Mouse (Mus musculus) layer of hippocampus, adult 9-10 months (tissue): ENCODE results near the gene Cmah.
"Not testable (repeated sequence)": the region's sequence is repeated elsewhere in the genome, so short reads cannot be mapped to it uniquely, and the experiment has no call there.

Source experiments
- DNase-seq: peaks from one replicate; pipeline ENCODE4 v3.0.0; 2022; ENCODE audit warnings: low spot score

The Cmah gene

DNA sequence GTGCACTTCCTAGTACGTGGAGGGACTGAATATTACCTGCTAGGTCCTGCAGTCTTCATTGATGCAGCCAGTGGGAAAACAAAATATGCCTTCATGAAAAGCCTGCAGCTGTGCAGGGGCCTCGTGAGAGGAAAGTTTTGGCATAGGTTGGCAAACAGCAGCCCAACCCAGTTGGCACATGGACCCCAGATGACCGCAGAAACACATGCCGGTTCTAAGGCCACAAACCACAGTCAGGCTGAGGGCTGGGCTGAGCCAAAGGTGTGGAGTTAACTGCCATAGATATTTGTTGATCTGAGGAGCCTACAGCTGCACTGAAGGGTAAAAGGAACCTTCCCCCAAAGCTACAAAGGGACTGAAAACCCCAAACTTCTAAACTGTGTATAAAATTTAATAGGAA, 14.9 kb downstream of the Cmah start:
- no peak for DNase-seq

DNA sequence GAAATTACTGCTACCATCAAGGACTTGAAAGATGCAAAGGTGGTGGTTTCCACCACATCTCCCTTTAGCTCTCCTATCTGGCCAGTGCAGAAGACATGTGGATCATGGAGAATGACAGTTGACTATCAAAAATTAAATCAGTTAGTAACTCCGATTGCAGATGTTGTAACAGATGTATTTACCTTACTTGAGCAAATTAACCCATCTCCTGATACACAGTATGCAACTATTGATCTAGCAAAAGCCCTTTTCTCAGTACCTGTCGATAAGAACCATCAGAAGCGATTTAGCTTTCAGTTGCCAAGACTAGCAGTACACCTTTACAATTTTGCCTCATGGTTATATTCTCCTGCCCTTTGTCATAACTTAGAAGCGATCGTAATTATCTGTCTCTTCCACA, 25.8 kb downstream of the Cmah start:
- no peak for DNase-seq

DNA sequence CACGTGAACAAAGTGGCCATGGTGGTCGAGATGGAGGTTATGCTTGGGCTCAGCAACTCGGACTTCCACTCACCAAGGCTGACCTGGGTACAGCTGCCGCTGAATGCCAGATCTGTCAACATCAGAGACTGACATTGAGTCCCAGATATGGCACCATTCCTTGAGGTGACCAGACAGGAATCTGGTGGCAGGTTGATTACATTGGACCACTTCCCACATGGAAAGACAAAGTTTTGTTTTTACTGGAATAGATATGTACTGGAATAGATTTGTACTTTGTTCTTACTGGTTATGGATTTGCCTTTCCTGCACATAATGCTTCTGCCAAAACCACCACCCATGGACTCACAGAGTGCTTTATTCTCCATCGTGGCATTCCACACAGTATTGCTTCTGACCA, 27.5 kb downstream of the Cmah start:
- no peak for DNase-seq

DNA sequence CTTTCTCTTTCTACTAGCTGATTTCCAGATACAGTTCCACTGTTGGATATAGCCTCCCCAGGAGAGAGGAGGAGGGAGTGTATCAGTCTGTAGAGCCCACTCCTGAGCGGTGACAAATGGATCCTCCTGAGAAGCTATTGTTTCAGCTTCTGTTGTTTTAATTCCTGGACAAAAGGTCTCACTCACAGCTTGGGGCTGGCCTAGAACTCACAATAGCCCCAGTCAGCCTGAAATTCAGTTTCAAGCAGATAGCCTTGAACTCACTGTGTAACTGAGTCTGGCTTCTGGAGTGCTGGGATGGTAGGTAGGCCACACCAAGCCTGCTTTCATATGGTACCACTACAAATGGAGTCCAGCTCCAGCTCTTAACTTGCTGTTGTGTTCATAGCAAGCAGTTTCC, 32.0 kb downstream of the Cmah start:
- no peak for DNase-seq

DNA sequence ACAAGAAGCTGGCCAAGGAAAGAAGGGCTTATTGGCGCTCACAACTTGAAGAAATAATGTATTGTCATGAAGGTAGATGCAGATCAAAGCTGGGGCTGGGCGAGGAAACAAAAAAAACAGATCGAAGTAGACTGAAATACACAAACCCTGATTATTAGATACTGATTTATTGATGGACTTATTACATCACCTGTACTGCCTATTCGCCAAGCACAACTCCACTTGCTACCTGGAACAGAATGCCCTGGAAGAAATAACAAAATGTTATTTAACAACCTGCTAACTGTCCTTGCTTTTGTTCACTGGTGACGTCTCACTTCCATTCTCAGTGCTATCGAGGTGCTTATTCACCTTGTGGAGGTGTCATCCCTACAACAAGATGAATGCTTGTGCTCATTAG, 38.0 kb downstream of the Cmah start:
- DNase-seq = no peak

DNA sequence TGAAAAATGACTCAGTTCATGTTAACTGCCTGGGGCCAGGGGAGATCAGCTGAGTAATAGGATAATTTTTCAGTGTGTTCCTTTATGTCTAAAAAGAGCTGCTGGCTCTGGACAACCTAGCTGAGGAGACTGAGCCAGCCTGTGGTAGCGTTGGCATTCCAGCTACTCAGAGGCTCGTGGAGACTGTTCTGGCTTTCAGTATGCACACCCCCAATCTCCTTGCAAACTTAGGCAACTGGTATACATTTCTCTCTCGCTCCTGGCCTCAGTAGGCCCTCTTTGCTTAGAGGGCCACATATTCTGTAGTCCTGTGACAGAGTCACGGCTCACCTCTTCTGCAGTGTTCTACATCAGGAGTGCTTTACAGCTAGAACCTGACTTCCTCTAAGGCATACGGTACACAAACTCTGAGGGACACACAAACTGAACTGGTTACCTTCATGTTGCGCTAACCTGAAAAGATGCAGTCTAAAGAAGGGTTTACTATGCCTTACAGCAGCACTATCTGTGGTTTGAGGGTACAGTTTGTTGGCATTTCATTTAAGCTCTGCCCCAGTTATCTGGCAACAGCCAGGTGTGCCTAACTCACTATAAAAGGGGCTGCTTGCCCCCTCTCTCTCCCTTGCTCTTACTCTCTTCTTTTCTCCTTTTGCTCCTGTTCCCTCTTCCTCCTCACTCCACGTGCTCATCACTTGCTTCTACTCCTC, 45.8 kb downstream of the Cmah start:
- DNase-seq = no peak

DNA sequence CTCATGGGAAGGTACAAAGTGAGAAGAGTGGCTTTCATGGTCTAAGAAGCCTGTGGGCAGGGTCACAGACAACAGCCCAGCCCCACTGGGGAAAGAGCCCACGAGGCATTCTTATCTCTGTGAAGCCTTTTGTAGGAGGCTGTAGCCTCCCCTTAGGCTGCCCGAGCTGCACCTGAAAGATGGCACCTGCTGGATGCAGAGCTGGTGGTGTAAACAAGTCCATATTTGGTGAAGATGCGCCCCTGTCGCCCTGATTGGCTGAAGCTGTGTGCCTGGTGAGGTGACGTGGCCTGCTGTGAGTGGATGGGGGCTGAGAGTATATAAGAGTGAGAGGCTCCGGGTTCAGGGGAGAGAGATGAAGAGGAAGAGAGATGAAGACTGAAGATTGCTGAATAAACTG, 47.4 kb downstream of the Cmah start:
- DNase-seq = not testable (repeated sequence)

DNA sequence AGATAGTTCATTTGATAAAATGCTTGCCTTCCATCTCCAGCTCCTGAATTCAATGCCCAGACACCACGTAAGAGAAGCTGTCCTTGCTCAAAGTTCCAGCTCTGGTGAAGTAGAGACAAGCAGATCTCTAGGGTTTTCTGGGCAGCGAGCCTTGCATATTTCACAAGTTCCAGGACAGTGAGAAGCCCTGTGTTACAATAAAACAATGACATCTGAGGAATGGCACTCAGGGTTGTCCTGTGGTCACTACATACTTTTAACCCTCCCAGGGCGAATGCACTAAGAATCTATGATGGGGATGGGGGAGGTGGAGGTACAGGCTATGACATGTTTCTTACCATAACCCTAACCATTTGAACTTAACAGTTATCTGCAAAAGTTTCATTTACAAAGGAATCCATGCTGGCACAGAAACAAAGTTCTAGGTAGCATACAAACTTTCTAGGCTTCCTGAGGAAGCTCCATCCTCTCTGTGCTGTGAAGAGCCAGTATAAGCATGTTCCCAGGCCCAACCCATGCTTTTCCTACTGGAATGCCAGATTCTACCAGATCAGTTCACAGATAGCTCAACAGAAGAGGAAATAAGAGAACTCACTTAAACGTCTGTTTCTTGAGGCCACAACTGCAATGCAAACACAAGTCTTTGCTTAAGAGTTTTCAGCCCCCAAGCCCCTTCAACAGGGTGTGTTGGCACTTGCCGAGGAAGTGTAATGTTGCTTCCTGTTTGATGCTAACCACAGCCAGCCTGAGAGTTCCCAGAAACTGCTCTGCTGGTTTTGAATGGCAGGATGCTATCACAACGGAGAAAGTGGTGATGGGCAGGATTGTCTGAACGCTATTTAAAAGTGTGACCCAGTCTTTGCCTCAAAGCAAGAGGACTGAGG, 48.4 kb downstream of the Cmah start:
- no peak for DNase-seq

DNA sequence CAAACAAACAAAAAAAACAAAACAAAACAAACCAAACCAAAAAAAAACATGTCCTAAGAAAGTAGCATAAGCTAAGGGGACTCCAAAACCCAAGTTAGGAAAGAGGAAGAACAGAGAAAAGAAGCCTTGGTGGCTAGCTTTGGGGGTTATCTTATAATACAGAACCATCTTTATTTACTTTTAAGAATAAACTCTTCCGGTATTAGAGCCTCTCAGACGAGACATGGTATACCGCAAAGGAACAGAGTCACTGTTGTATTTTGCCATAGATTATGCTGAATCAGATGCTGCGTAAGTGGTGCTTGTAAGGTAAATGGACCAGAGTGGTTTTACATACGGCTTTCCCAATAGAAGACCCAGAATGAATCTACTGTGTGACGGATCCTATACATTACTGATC, 53.5 kb downstream of the Cmah start:
- no peak for DNase-seq

DNA sequence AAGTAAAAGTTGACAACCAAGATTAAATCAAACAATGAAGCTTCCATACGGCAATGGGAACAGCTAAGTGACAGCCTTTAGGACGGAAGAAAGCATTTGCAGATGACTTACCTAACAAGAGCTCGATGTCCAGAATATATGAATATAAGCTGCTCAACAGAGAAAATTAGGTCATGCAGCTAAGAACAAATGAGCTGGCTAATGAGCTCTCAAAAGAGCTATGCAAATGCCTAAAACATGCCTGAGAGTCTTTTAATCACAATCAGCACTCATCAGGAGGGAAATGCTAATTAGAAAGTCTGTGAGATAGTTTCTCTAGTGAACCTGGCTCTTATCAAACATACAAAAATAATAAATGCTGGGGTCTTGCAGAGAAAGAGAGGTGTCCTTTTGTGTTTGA, 56.7 kb downstream of the Cmah start:
- DNase-seq = no peak

DNA sequence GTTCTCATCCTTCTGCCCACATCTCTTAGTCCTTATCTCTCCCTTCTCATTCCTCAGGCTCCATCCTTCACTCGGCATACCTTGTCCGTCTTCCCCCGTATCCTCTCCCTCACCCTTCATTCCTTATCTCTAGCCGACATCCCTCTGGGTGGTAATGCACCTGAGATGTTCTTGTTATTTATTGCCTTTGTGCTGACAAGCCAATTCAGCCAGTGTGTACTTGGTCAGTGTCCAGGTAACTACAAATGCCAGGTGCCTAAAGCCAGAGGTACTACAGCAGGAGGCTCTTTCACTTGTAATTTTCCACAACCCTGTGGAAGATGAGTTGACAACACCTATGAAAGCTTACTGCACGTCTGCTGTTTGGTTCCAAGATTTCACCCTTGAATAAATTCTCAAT, 64.7 kb downstream of the Cmah start:
- DNase-seq = no peak

DNA sequence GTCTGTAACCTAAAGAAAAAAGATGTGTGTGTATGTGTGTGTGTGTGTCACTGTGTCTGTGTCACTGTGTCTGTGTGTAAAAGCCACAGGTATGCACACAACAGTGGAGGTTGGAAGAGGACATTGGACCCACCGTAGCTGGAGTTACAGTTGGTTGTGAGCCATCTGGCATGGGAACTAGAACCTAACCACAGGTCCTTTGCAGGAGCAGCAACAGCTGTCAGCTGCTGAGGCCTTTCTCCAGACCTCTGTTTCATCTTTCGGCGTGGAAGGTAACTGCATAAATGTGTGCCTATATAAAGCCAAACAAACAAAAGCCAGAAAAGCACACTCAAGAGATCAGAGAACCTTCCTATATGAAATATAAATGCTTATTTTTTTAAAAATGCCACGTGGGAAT, 65.5 kb downstream of the Cmah start:
- DNase-seq = no peak

DNA sequence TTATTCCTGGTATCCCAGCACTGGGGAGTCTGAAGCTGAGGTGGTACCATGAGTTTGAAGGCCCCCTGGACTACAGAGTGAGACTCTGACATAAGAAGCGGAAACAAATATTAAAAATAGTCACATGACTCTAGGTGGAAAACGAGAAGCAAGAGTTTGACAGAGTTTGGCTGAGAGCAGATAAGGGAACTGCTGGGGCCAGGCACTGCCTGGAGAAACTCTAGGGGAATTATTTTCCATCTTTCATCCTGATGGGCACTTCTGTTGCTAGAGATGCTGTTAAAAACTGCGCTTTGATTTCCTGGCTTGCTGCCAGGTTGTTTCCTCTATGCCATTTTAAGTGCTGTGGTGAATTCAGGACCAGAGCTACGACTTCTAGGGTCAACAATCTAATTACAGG, 65.9 kb downstream of the Cmah start:
- no peak for DNase-seq

DNA sequence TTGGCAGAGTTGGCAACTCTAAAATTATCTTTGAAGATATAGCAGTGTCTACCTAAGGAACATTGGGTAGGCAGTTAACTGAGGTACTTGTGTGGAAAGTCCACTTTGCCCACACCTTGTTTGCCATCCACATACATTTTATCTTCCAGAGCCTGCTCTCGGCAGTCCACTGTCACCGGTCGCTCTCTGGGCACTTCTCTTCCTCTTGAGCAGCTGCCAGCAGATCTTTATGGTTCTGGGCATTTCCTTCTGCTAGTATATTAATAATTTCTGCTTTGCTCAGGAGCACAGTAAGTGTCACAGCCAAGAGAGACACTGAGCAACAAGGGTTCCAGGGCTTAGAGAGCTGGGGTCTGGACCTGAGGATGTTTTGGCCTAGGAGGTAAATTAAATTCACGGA, 68.6 kb downstream of the Cmah start:
- DNase-seq = no peak

DNA sequence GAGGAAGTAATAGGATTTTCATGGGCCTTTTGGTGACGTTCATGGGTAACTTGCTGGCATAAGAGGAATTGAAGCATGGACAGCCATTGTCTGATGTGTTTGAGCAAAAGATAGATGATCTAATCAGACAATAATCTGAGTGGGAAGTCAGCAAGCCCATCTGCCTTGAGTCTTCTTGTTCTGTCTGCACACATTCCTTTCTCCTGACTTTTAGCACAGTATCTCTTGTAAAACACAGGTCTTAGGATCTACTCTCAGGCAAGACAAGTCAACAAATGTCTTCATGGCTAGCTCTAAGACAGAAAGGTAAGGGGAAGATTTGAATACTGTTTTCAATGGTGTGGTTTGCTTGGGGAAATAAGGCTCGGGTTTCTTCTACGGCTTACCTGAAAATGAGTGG, 70.0 kb downstream of the Cmah start:
- no peak for DNase-seq

DNA sequence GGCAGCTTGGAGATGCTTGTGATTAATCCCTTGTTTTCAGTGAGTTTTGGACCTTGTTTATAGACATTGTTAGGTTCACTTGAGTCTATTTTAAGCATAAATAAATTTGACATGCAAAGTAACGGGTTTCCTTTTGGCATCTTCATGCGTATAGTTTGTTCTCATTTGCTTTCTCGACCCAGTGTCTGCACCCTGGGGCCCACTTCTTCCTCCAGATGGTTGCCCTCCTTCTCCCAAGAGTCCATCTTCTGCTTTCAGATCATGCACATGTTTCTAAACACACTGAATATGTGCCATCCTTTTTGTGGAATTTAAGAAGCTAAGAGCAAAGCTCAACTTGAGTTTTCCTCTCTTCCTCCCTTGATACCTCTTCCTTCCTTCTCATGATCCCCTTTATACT, 71.3 kb downstream of the Cmah start:
- no peak for DNase-seq

DNA sequence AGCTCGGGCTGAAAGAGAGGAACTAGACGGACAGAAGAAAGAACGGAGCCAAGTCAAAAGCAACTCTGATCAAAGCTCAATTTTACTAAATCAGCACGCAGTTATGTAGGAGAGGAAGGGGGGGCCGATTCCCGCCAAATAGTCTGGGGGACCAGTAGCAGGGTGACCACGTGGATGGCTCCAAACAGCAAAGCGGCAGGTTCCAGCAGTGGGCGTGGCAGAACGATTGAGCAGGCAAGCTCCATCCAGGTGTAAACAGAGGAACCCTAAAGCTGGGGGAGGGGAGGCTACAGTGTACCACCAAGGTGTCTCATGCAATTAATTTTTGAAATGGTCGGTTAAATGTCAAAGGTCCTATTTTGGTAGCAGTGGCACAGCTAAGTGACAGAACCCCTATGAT, 74.6 kb downstream of the Cmah start:
- not testable (repeated sequence) for DNase-seq

DNA sequence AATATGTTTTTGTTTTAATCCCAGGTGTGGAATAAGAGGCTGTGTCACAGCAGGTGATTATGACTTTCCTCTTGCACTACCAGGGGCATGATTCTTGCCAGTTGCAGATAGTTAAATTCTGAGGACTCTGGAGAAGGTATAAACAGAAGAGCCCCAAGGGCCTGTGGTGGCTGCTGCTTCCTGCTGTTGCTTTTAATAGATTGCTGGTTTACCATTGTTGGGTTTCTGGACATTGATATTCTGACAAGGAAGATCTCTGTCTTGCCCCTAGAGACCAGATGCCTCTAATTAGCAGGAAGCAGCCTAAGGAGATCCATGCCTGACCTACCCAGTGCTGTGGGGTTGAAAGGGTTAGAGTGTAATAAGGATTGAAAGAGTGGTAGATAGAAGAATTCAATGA, 75.8 kb downstream of the Cmah start:
- DNase-seq = no peak

DNA sequence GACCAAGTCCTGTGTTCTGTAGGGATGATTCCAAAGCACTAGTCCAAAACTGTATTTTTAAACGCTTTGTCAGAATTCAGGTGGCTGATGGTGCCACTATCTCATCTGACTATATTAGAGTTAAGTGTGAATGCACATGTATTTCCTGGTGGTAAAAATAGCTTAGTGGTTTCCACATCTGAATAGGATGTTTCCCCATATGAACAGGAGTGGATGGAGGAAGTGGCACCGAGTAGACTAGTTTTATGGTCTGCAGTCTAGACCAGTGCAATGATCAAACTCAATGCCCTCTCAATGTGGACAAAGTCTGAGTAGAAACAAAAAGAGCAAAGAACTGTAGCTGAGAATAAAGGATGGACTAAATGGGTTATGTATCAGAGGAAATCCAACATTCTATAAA, 79.6 kb downstream of the Cmah start:
- no peak for DNase-seq

DNA sequence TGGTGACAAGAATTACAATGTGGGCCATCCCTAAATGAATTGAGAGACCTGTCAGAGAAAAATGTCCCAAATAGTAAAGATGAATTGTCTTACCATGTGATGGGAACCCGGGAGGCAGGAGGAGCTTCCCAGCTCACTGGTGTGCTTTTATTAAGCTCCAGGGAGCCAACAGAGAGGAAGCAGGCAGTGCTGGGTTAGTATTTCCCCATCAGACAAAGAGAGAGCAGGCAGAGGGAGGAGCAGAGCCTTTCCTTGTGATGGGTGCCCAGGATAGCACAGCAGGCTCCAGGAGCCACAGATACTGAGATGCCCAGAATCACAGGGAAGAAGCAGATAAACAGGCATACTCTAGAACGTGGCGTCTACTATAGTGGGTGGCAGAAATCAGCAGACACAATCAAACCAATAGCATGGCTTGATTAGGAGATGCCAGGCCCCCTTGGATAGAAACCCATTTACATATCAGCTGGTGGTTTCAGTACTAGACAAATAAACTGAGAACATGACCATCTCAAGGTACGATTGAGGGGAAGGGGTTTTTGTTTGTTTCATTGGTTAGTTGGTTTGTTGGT, 87.5 kb downstream of the Cmah start:
- no peak for DNase-seq

DNA sequence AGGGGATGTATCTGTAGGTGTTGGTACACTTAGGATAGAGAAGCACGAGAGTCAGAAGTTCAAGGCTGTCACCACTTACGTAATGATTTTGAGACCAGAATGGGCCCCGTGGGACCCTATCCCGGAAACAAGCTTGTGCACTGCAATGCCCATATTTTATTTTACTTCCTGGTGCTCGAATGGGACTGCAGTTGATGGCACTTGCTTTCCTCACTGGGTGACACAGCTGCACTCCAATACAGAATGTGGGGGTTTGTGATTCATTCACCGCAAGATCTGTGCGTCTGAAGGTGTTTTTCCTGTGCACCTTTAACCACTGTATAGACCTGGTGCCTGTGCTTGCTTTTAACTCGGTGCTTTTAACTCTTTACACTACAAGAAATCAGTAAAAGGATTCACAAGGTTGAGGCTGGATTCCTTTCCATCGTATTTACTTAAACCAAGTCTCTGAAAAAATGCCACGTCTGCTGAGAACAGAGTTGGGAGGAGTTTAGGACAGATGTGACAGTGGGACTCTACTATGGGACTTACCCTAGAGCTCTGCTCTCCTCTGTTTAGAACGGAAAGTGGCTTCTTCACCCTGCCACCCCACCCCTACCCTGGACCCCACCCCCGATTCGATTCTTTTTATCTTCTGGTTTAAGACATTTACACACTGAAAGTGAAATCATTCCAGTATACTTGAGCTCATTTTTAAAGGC, 88.5 kb downstream of the Cmah start:
- no peak for DNase-seq

DNA sequence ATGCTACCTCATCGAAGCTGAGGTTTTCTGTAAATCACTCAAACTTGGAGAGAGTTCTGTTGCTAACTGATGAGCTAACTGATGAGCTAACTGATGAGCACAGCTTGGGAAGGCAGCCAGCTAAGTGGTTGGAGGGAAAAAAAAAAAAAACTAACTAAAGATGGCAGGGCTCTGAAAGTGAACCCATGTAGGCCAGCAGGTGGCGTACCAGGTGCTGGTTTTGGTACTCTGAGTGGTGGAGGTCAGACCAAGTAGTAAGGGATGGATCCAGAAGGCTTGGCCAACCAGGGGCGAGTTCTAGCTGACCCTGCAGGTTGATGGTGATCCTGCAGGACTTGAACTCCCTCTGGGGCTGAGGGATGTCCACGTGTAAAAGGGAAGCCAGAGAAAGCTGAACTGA, 89.2 kb downstream of the Cmah start:
- no peak for DNase-seq

DNA sequence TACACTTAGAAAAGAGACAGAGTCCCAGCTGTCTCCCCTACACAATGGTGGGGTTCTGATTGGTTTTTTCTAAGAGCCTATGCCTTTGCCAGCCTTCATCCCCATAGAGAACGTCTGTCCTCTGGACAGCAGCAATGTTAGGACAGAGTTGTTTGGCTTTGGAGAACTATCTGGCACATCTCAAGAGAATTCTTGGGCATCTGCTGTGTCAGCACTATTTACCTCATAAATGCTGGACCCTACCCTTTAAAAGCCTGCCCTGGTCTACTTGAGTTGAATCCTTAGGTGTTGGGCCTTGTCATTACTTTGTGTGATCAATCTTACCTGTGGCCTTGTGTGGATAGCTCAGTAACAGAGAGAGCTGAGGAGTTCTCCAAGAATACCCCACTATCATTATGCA, 90.8 kb downstream of the Cmah start:
- no peak for DNase-seq
